Mouse (Mus musculus) thymus, postnatal 0 days (tissue): ENCODE data around the gene Clybl. TPM values are rescaled to one million over a fixed set of nuclear protein-coding genes. Genes with fewer than 3 reads are reported as not detected.

Experiments
- DNase-seq: peaks from one replicate; pipeline ENCODE4 v3.0.0-alpha.2; 2015; ENCODE audit warnings: low spot score
- polyA plus RNA-seq: library from polyadenylated mRNA; unstranded; fragments of >200 nt; fragmentation: Nextera tagmentation; extraction: Ambion mirVana; gene quantifications from 2 replicates; pipeline ENCODE4 v1.2.1, GENCODE M21; 2015

Gene Clybl
- polyA plus RNA-seq, 1 experiment from 2014 or later, result 8.8 TPM

- DNase-seq, result no peak
Observed at GRCm38 (mm10) chr14:122413542-122413928, 232.0 kb downstream of the Clybl start.

GRCm38 (mm10) chr14:122414786-122415185 is 233.3 kb downstream of the Clybl start:
- no peak for DNase-seq

DNA sequence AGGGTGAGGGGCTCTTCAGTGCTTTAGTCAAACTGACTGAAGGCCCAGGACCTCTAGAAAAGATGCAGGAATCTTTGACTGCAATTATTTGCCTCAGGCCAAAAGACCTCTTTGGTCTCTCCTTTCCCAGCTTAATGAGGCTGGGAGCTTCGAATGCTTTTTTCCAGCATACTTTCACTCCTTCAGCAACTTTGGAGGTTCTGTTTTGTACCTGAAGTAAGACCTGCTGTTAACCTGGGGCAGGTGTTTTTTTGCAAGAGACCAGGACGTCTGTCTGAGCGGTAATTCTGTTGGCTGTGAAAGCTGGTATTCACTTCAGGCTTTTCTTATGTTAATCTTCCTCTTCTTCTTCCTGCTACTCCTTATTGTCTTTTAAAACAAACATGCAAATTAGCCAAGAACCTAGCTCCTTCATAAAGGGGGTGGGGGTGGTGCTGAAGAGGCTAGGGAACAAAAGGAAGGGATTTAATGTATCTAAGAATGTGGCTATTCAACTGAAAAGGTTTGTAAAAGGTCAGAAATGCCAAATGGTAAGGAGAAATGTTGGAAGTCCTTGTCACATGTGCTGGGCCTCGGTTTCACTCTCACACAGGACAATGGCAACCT is 234.8 kb downstream of the Clybl start:
- no peak for DNase-seq

DNA sequence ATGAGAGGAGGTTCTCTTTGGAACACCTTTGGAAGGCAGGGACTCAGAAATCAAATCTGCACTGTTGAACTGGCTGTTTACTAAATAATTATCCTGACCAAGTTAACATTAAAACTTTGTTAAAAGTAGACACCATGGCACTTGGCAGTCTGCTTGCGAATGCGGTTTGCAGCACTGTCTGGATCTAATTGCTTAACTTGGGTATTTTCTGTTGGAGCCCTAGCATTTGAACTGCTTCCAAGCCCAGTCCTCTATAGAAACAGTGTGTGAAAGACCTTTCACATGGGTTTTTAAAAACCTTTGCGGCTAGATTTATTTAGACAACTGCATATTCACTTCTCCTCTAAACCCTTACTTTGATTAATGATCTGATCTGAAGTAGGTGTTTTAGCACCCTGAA is 242.9 kb downstream of the Clybl start:
- no peak for DNase-seq

DNA sequence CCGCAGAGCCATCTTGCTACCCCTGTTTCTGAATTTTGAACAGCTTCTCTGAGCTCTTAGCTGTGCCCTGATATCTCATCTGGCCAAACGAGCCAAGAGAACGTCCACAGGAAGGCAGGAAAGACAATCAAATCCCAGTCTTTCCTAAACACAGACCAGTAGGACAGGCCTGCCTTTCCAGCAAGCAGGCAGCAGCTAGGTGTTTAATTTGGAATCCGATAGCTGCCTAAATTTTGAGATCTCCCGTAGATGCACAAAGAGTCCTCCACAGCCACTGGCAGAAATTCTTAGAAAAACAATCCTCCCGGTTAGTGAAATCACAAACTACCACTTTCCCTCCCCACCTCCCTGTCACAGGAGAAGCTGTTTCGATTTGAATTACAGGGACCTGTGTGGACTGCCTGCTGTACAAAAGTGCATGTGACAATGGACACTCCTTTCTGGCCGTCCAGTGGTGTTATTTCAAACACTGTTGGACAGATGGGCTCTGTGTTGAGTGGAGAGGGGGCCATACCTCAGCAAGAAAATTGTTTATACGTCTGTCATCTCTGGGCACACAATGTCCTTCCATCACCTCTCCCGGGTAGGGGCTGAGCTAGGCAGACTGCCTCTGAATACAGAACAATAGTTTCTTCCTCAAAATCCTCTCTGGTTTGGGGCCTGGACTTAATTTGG is 245.2 kb downstream of the Clybl start:
- no peak for DNase-seq

DNA sequence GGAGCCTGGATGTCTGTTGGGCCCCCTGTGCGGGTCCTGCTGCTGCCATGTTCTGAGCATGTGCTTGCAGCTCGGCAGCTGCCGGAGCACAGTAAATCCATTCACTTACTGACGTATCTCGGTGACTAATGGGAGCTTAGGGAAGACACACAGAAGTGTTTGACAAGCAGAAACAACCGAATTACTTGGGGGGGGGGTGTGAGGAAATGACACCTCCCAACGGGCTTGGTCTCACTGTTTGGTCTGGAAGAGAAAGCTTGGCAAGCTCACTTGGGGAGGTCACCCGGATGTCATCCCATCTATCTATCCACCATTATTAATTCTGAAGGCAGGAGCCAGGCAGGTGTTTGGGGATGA is 245.7 kb downstream of the Clybl start:
- no peak for DNase-seq

- no peak for DNase-seq
Observed at GRCm38 (mm10) chr14:122427654-122428053, 246.2 kb downstream of the Clybl start.

GRCm38 (mm10) chr14:122432558-122432957 is 251.1 kb downstream of the Clybl start:
- DNase-seq, result no peak

- DNase-seq, result no peak
Observed at GRCm38 (mm10) chr14:122434039-122434438, 252.5 kb downstream of the Clybl start.

- no peak for DNase-seq
Observed at GRCm38 (mm10) chr14:122436850-122437249, 255.3 kb downstream of the Clybl start.

DNA sequence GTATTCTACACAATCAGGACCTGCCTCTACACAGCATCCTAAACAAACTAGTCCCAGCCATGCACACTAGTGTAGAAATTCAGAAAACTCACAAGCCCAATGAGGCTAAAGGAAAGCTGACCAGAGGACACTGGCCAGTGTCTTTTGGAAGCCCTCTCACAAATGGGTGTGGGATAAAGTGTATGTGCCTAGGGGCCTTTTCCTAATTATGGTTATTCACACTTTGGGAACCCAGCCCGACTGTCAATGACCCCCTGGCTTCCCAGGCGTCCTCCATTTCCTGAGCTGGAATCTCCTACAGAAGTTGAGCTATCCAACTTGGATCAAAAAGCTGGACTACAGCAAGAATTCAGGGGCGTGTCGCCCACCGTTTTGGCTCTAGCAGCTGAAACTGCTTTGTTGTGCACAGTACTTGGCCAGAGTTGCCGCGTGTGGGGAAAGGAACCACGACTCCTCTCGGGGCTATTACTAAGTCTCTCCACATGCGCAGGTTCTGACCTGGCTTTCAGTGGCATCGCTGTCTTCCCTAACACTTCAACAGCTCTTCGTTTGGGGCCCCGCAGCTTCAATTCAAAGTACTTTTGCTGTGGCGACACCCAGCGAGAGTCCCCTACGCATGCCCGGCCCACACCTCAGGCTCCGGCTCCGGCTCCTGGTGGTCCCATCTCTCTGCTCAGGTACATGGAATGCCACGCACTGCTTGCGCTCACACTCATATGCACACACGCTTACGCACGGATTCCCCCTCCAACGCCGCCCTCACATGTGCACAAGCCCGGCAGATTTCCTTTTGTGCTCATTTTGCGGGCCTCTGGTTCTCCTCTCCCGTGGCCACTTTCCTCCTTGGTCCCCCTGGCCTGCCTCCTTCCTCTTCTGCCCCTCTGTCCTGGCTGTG is 268.3 kb downstream of the Clybl start:
- DNase-seq, result no peak

- no peak for DNase-seq
Observed at GRCm38 (mm10) chr14:122450496-122451382, 269.2 kb downstream of the Clybl start, which contains the start of gene Gm5089. Gene Gm5089, minus strand, starts transcription at chr14:122451115.

DNA sequence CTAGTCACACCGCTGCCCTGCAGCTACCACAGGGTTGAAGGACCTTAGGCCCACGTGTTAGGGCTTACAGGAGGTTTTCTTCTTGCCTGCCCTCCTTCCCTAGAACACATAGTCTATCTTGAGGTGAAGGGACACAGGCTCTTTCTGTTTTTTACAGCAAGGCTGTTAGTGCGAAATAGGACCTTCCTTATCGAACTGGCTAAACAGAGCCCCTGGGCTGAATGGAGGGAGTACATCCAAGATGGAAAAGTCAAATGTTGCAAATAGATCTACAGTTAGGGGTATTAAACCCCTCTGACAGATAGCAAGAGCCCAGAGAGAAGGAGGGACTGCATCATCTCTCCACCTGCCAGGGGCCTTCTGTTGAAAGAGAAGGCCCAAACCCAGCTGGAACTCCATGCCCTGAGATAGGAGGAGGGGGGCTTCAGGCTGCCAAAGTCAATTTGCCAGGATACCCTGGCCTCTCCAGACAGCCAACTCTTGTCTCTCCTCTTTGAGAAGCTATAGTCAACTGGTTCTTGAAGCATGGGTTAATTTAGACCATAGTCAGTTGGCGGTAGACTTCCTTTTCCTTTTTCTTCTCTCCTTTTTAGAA is 270.1 kb downstream of the Clybl start:
- DNase-seq, result no peak

Other genes with a start within 250 kb of the Clybl start
- gene Gpr183, start 216.5 kb upstream of the Clybl start, polyA plus RNA-seq, result 12.5 and 13.4 TPM in 2 replicates
- 0.21 TPM in 1 of 2 replicates, not detected in the other for gene Timm8a2, start 147.0 kb upstream of the Clybl start, polyA plus RNA-seq
- gene Tm9sf2, start 74.7 kb upstream of the Clybl start, polyA plus RNA-seq, result 121 and 127 TPM in 2 replicates